Mouse (Mus musculus) 416B (cell line): Measurements from ENCODE around the gene Dcp1b.
"Not testable (repeated sequence)": the region's sequence is repeated elsewhere in the genome, so short reads cannot be mapped to it uniquely, and the experiment has no call there.

Experiments
- DNase-seq: peaks from one replicate; pipeline ENCODE4 v3.0.0; 2011; ENCODE audit warnings: low read depth

Gene Dcp1b

DNA sequence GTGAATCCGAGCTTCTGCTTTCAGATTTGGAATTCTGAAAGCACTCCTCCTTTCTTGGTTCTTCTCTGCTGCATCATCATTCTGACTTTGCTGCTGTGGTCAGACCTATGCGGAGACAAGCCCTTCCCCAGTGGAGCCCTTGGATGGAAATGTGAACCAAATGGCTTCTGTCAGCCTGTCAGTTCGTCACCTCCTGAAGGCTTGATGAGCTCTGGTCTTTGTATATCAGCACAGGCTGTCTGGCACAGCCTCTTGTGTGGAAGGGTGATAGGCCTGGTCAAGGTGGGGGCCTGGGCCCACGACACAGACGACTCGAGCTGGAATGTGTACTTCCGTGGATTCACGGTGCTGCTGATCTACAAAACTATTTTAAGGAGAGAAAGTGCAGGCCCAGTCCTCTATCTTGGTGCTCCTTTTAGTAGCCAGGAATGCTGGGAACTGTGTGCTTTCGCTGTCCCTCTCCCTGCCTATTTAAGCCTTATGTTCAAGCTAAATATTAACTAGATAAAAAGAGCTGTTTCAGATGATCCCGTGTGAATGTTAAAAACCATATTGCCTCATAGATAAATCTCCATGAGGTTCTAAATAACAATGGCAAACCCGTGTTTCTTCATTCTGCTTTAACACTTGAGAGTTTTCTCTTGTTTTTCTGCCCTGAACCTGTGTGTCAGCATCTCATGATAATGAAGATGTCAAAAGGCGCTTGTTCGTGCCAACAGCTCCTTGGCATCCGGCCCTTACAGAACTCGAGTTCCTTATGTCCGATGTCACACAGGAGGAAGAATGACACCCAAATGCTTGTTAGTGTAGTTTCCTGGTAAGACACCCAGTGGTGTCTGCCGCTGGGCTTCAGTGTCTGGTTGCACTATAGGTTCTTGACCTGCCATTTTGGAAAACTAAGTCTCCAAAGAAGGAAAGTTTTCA lies 21.6 kb downstream of the Dcp1b start, which contains the start of gene Cacna1c:
Cacna1c (minus strand) TSS at position 37 of the 924 bp plus-strand sequence.
- no peak for DNase-seq

DNA sequence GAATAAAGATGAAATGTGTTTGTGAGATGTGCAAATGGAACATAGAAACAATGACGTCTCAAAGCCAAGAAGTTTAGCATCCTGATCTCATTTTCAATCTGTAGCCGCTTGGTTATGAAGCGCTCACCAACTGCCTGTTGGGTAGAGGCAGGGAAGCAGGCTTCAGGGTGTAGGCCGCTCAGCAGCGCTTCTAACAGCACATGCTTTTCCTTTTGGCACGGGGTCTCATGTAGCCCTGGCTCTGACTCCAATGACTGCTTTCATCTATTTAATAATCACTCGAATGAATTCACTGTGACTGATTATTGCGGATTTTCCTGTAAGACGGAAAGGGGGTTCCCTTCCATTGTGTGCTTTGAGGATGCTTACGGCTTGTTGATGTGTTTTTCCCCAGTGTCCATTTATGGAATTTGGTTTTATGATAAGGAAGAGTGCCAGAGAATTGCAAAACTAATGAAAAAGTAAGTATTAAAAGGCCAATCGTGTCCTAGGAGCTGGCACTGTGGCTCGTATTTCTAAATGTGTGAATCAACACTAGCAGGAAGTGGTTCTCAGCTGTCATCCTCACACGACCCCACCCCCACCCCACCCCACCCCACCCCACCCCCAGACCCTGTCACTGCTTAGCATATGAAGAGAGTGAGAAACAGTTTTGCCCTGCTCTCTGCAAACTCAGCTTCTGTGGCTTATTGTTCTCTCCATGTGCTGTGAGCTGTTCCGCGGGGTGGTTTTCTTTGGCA lies 23.7 kb downstream of the Dcp1b start:
- DNase-seq, result no peak

DNA sequence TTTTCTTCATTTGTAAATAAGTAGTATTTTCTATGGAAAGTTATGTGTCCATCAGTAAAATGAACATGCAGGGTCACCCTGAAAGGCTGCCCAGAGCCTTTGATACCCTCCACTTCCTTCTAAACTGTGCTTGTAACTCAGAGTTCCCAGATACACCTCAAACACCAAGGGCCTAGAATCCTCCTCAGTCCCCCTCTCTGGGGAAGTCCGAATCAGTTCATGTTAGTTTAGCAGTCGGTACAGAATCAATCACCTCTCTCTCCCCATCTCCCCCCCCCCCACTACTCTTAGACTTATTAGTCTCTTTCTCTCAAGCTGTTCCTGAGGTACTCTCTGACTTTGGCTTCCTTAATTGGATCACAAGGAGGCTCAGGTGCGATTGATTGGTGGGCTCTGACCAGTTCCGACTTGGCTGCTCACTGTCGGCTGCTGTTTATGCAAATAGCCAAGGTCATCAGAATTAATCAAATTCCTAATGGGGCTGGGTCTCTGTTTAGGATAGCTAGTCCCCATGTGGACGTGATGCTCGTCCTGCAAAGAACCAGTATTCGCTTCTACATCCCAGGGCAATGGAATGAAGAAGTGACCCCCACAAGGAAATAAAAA lies 24.3 kb downstream of the Dcp1b start:
- DNase-seq, result no peak

DNA sequence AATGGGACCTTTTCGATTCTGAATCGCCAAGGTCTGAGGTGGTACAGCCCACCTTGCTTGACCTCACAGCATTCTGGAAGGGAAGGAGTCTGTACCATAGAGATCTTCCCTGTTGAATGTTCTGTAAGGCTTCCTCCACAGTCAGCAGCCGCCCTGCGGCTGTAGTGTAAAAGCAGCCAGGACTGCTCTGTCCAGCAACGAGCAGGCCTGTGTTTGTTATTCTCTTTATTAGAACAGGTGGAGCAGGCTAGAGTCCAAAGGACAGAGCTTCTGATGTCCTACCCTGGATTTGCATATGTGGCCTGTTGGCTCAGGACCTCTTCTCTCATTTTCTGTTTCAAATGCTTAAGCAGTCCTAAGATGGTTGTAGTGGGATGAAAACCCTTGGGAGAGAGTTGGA lies 25.3 kb downstream of the Dcp1b start:
- no peak for DNase-seq

DNA sequence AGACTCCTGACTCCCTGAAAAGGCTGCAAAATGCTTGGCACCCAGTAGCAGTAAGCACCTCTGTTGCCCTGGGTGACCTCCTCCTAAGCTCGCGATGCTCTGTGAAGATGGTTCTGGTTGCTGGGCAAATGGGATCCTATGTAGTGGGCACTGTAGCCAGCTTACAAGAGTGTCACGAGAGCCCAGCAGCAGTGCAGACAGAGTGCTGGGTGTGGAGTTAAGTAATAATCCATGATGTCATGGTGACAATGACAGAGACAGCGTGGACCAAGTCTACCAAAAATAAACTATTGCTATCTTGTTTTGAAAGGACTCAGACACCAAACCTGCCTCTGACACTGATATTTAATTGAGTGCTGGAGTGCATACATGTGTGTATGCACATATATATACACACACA lies 26.5 kb downstream of the Dcp1b start:
- no peak for DNase-seq

GRCm38 (mm10) chr6:119204286-119204685 lies 29.2 kb downstream of the Dcp1b start:
- DNase-seq, result no peak

DNA sequence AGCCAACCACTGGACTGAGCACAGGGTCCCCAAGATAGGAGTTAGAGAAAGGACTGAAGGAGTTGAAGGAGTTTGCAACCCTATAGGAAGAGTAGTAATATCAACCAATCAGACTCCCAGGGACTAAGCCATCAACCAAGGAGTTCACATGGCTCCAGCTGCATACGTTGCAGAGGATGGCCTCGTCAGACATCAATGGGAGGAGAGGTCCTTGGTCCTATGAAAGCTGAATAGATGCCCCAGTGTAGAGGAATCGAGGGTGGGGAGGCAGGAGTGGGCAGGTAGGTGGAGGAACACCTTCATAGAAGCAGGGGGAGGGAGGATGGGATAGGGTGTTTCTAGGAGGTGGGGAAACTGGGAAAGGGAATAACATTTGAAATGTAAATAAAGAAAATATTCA lies 29.9 kb downstream of the Dcp1b start:
- DNase-seq, result no peak

GRCm38 (mm10) chr6:119206006-119206405 lies 31.0 kb downstream of the Dcp1b start:
- DNase-seq, result not testable (repeated sequence)

- no peak for DNase-seq
Observed at GRCm38 (mm10) chr6:119213375-119213774, 38.3 kb downstream of the Dcp1b start.

DNA sequence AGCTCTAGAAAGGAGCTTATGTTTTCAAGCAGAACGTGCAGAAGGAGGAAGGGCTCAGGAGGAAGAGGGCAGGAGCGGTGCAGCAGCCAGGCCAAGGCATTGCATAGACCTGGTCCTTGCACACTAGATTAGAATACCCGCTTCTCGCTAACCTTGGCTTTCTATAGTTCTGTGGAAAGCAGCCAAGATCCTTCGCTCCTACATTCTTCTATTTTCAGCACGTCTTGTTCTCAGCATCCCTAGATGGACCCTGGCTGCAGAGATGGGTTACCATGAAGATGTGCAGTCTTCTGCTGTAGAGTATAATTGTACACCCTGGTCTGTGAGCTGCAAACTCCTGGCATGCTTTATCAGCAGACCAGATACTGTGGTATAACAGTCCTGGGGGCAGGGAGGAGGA lies 39.1 kb downstream of the Dcp1b start:
- DNase-seq, result no peak

DNA sequence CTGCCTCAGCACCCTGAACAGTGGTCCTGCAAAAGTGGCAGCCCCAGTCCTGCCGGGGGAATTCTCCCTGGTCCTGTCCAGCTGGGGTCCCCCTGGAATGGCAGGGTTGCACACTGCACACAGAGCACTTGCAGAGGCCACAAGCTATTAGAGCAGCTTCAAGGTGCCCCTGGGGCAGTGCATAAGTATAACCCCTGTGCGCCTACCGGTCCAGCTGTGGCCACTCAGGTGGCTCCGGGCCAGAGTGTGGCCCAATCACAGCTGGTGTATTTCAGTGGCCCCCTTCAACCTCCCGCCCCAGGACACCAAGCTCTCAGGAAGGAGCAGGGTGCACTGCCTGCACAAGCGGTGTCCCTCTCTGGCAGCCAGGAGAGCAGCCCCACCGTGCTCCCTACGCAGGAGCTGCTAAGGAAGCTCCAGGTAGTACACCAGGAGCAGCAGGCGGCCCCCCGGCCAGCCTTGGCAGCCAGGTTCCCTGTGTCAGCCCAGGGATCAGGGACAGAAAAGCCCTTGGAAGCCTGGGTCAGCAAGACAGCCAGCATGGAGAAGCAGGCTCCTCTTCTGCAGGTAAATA lies 40.1 kb downstream of the Dcp1b start:
- DNase-seq, result no peak

GRCm38 (mm10) chr6:119217661-119218060 lies 42.6 kb downstream of the Dcp1b start:
- no peak for DNase-seq

DNA sequence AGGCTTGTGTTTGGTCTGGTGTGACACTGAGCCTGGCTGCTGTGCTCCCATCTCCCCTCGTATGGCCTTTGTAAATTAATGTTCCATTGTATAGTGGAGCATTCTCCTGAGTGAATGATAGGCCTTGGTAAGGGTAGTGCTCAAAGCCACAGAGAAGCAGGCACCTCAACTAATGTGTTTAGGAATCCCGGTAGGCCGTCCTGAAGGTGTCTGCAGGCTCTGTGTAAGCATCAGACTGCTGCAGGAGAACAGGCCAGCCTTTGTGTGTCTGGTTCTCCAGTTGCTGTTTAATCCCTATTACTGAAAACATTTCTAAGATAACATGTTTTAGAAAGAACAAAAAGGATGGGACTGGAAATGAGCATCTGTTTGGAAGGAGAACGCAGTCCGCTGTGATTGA lies 43.5 kb downstream of the Dcp1b start:
- no peak for DNase-seq

GRCm38 (mm10) chr6:119219237-119219870 lies 44.3 kb downstream of the Dcp1b start:
- no peak for DNase-seq

GRCm38 (mm10) chr6:119220297-119220696 lies 45.2 kb downstream of the Dcp1b start:
- peak; percentile 63 for DNase-seq

DNA sequence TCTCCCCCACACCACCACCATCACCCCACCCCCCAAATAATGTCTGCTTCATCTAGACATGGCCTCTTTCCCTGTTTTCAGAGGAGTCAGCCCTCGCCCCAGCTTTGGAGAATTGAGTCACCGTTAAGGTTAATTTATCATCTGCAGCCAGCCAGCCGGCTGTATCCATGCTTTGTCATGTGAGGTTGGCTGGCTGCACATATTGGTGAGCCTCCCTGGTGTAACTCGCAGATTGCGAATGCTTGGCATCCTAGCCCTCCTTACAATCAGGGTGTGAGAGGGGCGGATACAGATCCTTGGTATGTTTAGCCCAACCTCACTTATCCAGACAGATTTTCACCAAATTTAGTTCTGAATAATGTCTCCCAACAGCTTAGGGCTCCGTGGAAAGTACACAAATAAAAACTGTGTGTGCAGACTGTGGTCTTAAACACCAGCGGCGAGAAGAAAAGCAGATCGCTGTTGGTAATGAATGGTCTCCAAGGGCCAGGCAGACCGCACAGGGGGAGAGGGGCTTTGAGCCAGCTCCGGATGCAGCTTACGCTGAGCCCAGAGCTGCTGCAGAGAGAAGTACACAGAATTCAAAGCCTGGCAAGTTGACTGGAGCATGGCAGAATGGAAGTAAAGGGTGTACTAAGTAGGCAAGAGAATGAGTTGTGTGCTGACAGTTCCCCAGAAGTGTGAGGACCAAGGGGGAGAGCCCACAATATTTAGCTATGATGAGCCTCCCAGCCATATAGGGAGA lies 49.6 kb downstream of the Dcp1b start:
- no peak for DNase-seq

- no peak for DNase-seq
Observed at GRCm38 (mm10) chr6:119225226-119225625, 50.2 kb downstream of the Dcp1b start.

- DNase-seq, result no peak
Observed at GRCm38 (mm10) chr6:119225731-119226130, 50.7 kb downstream of the Dcp1b start.

GRCm38 (mm10) chr6:119227001-119227400 lies 51.9 kb downstream of the Dcp1b start:
- no peak for DNase-seq

GRCm38 (mm10) chr6:119228861-119229603 lies 54.0 kb downstream of the Dcp1b start:
- DNase-seq, result no peak
